Mouse (Mus musculus) adrenal gland, postnatal 36 days (tissue): ENCODE measurements at regions not wholly inside any gene's neighbourhood (a gene's known extent, or its start where the extent isn't known, plus 50 kb on each side); places are given as distances from the start of the nearest gene placed in this dataset.
A peak's percentile ranks its signal among the peaks of the same experiment; 100 is the strongest.

Experiments used
- DNase-seq, 2 experiments: peaks; one replicate each; pipeline ENCODE4 v3.0.0; 2021; ENCODE audit warnings: mixed read lengths in 1 of 2

- no peak for DNase-seq
These were observed 988.5 kb upstream of the Tenm2 start for GRCm38 (mm10) chr11:38224300-38224699.

- DNase-seq: no peak
These were observed 967.6 kb upstream of the Tenm2 start for GRCm38 (mm10) chr11:38203347-38203746.

GRCm38 (mm10) chr11:38201136-38201741, 965.5 kb upstream of the Tenm2 start:
- no peak for DNase-seq

- no peak for DNase-seq
These were observed 958.0 kb upstream of the Tenm2 start for GRCm38 (mm10) chr11:38193719-38194118.

- DNase-seq: no peak
These were observed 956.3 kb upstream of the Tenm2 start for GRCm38 (mm10) chr11:38191895-38192547.

- DNase-seq: no peak
These were observed 955.7 kb upstream of the Tenm2 start for GRCm38 (mm10) chr11:38191437-38191836.

- no peak for DNase-seq
These were observed 935.0 kb upstream of the Tenm2 start for GRCm38 (mm10) chr11:38170721-38171120.

GRCm38 (mm10) chr11:38158310-38158709, 922.5 kb upstream of the Tenm2 start:
- no peak for DNase-seq

- no peak for DNase-seq
These were observed 921.2 kb upstream of the Tenm2 start for GRCm38 (mm10) chr11:38156944-38157343.

- no peak for DNase-seq
These were observed 919.9 kb upstream of the Tenm2 start for GRCm38 (mm10) chr11:38155706-38156105.

- peak; percentile 28 to 44 for DNase-seq
These were observed 907.7 kb upstream of the Tenm2 start for GRCm38 (mm10) chr11:38143436-38143835.

- DNase-seq: no peak
These were observed 893.1 kb upstream of the Tenm2 start for GRCm38 (mm10) chr11:38128851-38129250.

- no peak for DNase-seq
These were observed 888.1 kb upstream of the Tenm2 start for GRCm38 (mm10) chr11:38123789-38124330.

- DNase-seq: no peak
These were observed 886.7 kb upstream of the Tenm2 start for GRCm38 (mm10) chr11:38122474-38122873.

GRCm38 (mm10) chr11:38121051-38121616, 885.4 kb upstream of the Tenm2 start:
- DNase-seq: no peak

- DNase-seq: no peak
These were observed 882.0 kb upstream of the Tenm2 start for GRCm38 (mm10) chr11:38117741-38118140.

- DNase-seq: no peak
These were observed 856.4 kb upstream of the Tenm2 start for GRCm38 (mm10) chr11:38092202-38092601.

GRCm38 (mm10) chr11:38075171-38075732, 839.5 kb upstream of the Tenm2 start:
- DNase-seq: no peak

GRCm38 (mm10) chr11:38069635-38070034, 833.9 kb upstream of the Tenm2 start:
- no peak for DNase-seq

GRCm38 (mm10) chr11:38067682-38068081, 831.9 kb upstream of the Tenm2 start:
- DNase-seq: no peak

- no peak for DNase-seq
These were observed 830.3 kb upstream of the Tenm2 start for GRCm38 (mm10) chr11:38066091-38066490.

- no peak for DNase-seq
These were observed 824.3 kb upstream of the Tenm2 start for GRCm38 (mm10) chr11:38060105-38060504.

GRCm38 (mm10) chr11:38058896-38059295, 823.1 kb upstream of the Tenm2 start:
- DNase-seq: no peak
